Mouse (Mus musculus): ENCODE results near the gene Prrx1.

The Prrx1 gene

DNA sequence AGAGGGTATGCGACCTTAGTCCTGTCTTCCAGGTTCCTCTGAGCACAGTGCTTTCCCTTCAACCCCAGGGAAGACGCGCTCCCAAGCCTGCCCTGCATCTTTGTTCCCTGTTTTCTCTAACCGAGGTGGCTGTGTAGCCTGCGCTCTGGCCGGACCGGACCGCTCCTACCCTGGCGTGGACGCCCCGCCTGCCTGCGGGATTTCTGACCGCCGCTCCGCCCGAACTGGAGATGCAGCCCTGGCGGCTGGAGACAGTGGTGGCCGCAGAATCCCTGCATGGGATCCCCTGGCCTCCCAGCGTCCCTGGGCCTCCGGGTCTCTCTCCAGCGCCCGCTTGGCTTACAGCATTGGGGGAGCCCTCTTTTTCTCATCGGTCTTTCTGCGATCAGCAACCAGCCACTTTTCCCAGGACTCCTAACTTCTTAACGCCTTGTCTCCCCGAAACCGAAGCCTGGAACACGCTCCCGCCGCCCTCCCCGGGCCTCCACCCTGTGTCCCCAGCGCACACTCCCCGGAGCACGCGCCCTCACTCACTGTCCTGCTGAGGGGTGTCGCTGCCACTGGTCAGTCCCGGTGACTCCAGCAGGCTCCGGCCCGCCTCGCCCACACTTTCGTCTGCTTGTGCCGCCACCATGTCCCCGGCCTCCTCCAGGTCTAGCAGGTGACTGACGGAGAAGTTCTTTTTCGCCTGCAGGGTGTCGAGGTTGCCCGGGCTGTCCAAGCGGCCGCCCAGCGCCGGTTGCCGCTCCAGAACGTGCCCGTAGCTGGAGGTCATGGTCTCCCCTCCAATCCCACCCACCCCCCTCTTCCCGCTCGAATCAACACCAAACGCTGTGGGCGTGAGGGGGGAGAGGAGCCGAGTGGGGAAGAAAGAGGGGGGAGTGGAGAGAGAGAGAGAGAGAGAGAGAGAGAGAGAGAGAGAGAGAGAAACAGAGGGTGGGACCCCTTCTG, 1.4 kb downstream of the Prrx1 start:
- DNase-seq (ENCODE audit: low spot score in 2 of 2), result peak; percentile 63 to 71

DNA sequence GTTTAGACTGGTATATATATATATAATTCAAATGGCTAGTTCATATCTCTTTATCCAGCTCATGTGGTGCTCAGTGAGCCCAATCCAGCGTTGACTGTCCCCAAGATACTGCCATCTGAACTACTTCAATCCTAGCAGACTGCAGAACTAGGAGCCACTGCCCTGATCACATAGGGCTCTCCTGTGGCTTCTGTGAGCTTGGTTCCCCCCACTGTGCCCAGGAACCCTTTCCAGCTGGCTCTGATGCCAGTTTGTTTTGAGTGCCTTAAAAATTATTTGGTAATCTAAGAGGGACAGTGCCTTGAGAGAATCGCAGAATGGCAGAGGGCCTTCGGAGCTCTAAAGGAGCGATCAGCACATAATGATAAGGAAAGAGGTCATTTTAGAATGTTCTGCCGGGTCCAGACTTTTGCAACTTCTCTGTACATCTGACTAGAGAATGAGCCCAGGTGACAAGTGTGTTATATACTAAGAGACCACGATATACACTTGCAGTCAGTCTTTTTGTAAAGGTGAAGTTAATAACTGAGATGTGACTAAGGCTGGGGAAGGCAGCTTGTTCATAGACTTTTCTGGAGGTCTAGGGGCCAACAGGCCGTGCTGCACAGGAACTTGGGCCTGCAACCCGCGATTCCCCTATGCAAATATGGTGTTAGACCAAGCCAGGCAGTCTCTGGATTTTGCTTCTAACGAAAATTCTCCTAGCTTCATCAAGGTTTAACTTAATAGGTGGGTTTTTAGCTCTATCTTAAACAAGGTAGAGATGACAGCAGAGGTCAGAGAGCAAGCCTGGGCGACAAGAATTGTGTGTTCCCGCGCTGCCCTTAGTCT, 2.3 kb downstream of the Prrx1 start:
- no peak for DNase-seq (ENCODE audit: low spot score in 2 of 2)

DNA sequence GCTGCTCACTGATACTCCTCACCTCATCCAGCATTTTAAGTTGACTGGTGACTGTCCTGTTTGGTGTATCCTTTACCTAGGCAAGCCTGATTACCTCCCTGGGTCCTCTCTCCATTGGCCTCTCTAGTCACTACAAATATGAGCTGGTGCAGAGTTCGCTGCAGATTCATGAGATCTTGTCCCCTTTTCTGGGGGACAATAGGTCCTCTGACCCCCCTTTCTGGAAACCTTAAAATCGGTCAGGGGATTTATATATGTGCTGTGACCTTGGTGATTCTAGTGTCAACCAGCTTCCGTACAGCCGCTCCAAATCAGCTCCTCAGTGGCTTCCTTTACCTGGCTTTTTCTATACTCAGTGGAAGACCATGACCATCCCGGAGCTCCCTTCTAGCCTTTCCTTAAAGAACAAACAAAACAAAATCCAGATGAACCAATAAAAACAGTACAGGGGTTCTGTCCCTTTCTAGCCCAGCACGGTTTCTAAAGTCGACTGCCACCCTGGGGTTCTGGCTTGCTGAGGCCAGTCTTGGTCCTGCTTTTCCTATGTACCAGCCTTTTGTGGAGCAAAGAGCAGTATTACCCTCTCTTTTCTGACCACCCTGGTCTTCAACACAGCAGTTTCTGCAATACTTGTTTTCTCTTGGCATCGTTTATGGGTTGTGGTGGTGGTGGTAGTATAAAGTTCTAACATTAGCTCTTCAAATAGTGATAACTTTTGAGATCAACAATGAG, 3.3 kb downstream of the Prrx1 start:
- no peak for DNase-seq (ENCODE audit: low spot score in 2 of 2)

DNA sequence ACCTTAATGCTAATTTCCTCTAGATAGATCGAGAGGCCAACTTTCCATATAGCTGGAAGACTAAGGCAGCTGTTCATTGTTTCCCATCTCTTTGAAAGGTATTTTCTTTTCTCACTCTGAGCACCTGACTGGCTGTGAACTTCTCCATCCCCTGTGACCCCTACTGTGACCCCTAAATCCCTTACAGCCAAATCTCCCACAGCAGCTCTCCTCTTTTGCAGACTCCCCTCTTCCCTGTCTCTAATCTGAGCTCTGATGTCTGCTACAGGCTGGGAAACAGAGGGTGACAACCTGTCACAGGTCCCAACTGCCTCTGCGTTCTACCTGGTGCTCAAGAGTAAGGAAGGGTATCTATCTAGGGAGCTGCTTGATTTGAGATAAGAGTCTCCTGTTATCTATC, 4.0 kb downstream of the Prrx1 start:
- DNase-seq (ENCODE audit: low spot score in 2 of 2), result no peak

DNA sequence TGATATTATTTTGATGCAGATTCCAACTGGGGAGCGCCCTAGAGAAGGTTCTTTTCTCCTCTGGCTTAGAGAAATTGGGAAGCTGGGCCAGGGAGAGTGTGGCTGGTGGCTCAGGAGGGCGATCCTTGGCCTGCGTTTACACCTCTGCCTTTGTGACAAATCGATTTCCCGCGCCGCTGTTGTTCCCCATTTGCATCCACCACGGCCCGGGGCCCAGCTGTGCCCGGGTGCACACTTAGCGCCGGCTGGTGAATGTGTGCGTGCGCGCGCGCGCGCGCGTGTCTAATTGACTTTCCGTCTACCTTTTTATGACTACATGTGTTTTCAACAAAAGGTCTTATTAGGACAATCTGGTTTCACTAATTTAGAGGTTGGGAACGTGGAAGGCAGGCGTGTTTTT, 4.9 kb downstream of the Prrx1 start:
- no peak for DNase-seq (ENCODE audit: low spot score in 2 of 2)

DNA sequence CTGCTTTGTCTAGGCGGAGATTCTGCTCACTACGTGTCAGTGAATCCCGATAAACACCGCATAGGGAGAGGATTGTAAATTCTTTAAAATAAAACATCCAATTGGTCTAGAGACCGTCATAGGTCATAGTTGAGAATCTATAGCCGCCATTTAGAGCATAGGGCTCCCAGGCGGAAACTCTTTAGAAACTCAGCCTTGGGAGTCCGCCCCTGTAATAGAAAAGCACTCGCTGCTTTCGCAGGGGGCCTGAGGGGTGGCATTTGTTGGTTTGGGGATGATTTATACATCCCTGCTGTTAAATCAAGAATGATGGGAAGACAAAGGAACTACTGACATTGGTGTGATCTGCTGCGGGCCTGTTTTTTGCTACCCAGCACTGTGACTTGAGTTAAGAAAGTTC, 5.8 kb downstream of the Prrx1 start:
- DNase-seq (ENCODE audit: low spot score in 2 of 2), result no peak

DNA sequence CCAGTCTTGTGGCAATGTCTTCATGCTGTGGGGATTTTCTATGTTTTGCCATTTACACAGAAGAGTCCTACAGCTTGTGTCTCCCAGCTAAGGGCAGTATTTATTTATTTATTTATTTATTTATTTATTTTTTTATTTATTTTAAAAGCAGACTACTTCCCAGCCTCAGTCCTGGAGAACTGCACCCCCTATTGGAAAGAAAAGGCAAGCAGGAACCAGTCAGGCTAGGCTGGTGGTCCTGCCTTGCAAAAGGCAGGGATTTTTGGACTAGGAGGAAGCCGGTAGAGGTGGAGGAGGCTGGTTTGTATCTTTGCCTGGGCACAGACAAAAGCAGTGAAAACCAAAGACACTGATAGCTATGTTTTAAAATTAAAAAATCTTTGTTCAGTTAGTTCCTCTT, 7.6 kb downstream of the Prrx1 start:
- no peak for DNase-seq (ENCODE audit: low spot score in 2 of 2)

DNA sequence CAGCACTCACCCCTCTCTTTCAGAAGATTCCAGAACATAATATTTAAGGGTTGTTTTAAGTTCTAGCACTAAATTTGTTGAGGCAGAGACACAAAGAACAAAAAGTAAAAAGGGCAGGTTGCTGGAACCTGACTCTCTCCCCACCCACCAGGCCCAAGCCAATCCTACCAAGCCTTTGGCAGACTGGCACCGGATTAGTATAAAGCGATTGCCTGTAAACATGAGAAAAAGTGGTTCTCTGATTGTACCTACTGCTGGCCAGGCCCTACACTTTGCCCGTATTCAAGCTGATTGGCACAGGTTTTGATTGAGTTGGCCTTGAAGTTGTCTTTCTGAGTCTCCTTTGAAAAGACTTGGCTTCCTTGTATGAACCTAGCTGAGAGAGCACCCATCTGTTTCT, 8.7 kb downstream of the Prrx1 start:
- no peak for DNase-seq (ENCODE audit: low spot score in 2 of 2)

DNA sequence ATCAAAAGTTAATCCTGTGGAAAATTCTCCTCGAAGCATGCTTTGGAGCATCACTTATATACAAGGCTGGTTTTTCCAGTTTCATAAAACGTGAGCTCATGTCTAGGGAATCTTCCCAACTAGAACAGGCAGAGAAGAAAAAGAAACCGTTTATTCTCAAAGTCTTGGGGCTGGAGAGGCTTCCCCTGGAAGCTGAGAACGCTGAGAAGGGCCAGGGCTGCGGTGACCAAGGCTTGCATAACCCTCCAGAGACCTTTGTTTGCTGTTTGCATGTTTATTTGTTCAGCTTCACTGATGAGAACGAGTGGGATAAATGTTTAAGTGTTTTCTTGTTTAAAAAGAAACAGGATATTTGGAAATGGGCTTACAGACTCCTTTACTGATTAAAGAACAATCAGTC, 11.2 kb downstream of the Prrx1 start:
- DNase-seq (ENCODE audit: low spot score in 2 of 2), result no peak

DNA sequence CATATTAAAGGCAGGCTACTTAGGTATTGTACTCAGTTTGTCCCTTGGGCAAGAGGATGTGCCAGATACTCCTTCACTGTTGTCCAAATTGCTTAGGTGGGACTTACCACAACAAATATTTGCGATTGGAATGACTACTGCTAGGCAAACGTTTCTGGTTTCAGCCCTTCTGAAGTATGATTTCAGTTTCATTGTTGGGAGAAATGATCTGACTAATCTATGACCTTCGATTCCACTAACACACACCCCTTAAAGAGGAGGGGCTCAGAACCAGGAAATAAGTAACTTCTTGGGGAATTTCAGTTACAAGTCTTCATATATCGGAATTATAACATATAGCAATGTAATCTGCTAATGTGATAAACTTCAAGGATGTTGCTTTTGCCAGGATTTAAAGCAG, 20.4 kb downstream of the Prrx1 start:
- DNase-seq (ENCODE audit: low spot score in 2 of 2), result no peak

DNA sequence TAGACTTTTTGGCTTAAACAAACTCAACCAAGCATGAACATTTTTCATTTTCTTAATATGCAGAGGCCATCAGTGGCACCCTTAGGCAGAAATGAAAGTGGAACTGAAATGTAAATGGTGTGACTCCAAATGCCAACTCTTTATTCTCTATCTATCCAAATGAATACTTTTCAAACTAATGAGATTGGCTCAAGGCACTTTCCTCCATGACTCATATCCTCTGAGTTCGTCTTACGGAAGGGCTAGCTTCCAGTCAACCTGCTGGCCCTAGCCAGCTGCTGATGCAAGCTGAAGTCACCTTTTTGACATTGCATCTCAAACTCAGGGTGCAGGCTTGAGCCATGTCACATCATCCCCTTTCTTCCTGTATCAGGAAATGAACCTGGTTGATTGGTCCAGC, 21.6 kb downstream of the Prrx1 start:
- DNase-seq (ENCODE audit: low spot score in 2 of 2), result no peak

DNA sequence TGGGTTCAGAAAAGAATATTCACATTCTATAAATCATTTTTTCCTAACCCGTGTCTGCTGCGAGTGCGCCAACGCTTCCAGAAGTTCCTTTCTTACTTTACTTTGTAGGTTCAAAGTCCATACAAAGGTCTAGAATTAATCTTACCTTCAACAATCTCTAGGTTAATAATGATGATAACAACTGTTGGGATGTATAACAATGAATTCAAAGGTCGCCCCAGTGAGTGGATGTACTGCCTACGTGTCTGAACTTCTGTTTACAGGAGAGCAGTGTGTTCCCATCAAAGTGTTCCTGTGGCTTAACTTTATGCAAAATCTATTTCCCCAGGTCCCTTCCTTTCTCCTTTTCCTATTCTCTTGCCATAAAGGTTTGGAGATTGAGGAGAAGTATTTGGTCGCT, 24.4 kb downstream of the Prrx1 start:
- no peak for DNase-seq (ENCODE audit: low spot score in 2 of 2)

DNA sequence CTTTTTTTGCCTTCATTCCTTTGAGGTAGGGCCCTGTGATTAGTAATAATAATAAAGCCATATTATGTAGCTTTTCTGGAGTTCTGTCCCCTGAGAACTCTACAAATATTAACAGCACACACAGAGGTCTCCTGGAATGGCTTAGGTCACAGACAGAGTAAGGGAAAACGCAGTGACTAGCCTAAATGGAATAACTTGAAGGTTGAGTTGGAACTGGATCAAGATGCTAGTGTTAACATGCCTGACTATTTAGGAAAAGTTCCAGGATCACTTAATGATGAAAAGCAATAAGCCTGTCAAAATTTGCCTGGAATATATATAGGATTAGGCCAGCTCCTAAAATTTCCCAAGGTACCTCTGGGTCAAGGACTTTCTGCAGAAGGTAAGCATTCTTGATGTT, 28.0 kb downstream of the Prrx1 start:
- no peak for DNase-seq (ENCODE audit: low spot score in 2 of 2)

DNA sequence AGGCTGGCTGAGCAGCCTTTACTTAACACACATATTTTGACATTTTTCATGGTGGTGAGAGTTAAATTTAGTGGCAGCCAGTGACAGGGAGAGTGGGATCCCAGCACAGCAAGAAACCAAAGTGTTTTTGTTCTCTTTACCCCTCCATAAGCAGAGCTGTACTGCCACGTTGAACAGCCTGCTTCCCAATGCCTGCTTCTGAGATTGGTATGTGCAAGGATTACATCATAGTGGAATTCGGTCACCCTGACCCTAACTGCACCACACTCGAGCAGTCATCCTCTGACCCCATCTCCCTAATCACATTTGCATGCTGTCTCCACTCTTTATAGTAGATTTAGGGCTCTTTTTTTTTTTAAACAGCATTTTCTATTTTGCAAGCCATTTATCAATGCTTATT, 28.4 kb downstream of the Prrx1 start:
- DNase-seq (ENCODE audit: low spot score in 2 of 2), result peak; percentile 29 to 44

DNA sequence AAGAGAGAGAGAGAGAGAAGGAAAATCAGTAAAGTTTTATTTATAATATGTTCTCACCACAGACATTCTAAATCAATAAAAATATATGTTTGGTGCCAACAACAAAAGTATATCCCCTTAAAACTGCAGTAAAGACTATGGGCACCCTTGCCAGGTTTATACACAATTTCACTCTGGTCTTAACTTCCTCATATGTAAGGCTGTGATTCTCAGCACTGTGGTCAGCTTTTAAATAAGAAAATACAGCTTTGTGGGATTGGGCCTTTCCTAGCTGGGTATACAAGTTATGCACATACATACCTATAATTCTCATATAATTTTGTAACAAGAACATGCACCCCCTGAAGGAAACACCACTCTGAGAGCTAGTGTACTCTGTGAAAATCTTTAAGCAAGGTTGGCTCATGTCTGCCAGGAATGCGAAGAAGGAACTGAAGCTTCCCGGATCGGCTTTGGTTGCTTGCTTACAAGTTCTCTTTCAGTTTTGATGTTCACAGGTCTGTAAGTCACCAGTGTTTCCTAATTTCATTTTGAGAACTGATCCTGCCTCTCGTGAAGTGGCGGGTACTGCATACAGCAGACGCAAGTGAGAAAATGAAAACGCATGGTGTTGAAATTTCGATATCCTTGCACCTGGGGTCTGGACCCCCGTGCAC, 29.4 kb downstream of the Prrx1 start:
- no peak for DNase-seq (ENCODE audit: low spot score in 2 of 2)

DNA sequence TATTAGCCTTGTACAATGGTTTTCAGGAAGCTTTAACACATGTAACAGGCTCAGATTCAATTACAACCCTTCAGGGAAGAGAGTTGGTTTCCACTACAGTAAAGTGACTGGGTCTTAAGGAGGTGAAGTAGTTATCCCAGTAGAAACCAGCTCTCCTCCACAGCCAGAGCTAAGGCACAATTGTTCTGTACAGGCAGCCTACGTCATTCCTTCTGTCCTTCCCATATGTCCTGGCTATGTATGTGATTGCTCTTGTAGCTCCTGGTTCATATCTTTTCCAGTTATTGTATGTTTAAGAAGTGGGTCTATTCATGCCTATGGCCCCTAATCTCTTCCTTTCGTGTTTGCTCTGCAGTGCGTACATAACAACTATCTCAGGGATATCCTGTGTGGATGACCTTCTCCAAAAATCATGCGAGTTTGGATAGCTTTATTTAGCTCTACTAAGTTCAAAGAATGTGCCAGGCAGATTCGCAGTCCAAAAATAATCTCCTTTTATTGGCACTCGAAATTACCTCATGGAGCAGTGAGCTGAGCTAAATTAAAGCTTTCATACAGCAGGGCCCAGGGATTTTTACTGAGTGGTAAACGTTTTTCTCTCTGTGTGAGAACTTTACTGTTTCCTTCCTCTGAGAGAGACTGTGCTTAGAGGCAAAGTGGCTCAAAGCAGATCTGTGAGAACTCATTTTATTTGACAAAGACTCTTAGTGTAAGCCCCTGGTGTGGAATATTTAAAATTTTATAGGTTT, 31.9 kb downstream of the Prrx1 start:
- peak; percentile 63 to 72 for DNase-seq (ENCODE audit: low spot score in 2 of 2)

DNA sequence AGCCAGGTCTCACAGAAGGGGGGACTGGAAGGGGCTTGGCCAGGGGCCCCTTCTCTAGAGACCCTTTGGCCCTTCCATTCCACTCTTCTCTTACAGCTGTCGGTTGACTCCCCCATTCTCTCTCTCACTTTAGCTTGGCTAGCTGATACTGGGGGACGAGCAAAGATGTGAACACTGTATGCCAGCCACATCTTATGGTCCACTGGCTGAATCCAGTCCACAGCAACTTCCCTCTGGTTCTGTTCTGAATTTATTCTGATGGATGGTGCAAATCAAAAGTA, 32.7 kb downstream of the Prrx1 start:
- no peak for DNase-seq (ENCODE audit: low spot score in 2 of 2)

DNA sequence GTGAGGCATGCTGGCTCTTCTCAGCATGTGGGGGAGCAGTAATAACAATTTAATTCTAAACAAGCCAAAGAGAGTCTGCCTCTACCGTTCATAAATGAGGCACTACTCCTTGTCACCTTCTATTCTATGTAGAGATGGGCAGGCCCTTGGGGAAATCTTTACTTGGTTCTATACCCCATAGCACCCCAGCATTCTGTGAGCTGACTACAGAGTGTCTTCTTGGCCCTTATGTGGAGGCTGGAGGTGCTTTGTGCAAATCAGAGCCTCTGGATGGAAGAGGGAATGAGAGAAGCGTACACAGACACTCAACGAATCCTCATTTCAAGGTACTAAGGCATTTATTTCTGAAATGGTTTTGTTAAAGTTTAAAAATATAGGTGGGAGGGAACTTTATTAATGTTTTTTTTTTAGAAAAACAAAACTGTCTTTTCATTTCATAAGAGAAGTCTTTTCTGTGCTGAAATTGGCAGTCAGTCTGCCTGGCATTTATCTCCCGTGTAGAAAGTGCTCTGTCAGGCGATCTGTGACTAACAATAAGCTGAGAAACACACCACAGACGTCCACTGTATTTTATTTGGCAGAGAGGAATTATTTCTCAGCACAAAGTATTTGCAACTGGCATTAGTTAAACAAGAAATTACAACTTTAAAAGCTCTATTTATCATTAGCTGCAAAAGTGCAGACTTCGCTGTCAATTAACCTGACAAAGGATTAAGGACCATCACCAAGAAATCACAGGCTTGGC, 33.2 kb downstream of the Prrx1 start:
- no peak for DNase-seq (ENCODE audit: low spot score in 2 of 2)

DNA sequence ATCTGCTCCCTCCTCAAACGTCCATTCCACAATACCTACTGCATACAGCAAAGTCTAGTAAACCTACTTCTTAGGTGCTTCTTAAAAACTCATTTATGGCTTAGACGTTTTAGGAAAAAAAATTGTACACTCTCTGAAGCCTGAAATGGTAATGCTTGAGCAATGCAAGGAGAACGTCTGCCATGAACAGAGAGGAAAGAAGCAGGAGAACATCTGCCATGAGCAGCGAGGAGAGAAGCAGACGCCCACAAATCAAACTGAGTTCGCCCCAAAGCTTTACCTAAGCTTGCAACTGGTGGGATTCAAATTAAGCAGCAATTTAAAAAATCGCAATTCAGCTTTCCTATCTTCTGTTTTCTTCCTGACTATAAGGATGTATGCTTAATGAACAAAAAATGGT, 36.4 kb downstream of the Prrx1 start:
- no peak for DNase-seq (ENCODE audit: low spot score in 2 of 2)

DNA sequence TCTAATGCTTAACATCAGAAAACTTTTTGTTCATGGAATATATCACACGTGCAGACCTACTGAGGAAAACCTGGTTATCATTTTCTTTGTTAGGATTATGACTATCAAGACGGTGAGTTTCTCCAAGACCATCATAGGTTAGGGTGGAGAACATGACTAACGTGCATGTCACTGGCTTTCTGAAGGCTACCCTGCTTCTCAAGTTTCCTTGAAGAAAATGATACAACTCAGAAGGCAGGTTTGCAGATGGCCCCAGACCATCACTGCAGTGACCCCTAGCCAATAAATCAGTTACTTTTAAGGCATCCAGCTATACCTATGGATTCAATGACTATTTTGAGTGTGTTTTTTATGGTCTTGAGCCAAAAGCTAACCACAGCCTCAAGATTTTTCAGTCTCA, 38.6 kb downstream of the Prrx1 start:
- no peak for DNase-seq (ENCODE audit: low spot score in 2 of 2)

DNA sequence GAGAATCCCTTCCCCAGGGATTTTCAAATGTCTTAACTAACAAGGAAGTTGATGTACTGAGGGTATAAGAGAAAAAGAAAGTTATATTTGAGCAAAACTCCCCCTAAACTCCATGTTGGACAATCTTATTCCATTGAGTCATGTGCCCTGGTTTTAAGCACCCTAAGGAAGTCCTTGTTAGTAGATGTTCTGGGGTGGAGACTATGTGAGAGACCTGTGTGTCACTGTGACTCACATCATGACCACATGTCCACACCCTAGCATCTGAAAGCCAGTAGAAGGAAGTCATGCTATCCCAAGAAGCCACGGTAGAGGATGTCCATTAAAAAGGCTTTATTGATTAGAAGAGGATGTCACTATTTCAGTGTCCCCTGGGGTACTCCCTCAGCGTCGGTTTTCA, 40.4 kb downstream of the Prrx1 start:
- no peak for DNase-seq (ENCODE audit: low spot score in 2 of 2)

Data from heart, adult 9 months (tissue).